Mouse (Mus musculus) hindbrain, embryonic 13.5 days (tissue): ENCODE measurements around the gene Rnps1. TPM values are rescaled to one million over a fixed set of nuclear protein-coding genes. Genes with fewer than 3 reads are reported as not detected.

Source experiments
- ATAC-seq: fragments of 200-750 bp; cut with Nextera tagmentation; 2 replicates; pipeline ENCODE4 v1.8.0; 2017; ENCODE audit warnings: moderate TSS enrichment; ENCODE audit not compliant: low FRiP score
- H3K27ac ChIP-seq: fragments of 300-500 bp; sonication (generic); 2 replicates; pipeline ENCODE4 v1.5.1; 2015; ENCODE audit warnings: inconsistent platforms, mild to moderate bottlenecking, moderate library complexity
- H3K27me3 ChIP-seq: fragments of 300-500 bp; sonication (generic); 2 replicates; pipeline ENCODE4 v1.6.1; 2015; ENCODE audit warnings: mild to moderate bottlenecking, inconsistent platforms
- H3K36me3 ChIP-seq: fragments of 300-500 bp; sonication (generic); 2 replicates; pipeline ENCODE4 v1.6.1; 2015; ENCODE audit warnings: mild to moderate bottlenecking, inconsistent platforms
- H3K4me1 ChIP-seq: fragments of 300-500 bp; sonication (generic); replicated peaks from 2 replicates; pipeline ENCODE4 v1.6.1; 2015; ENCODE audit warnings: inconsistent platforms
- H3K4me2 ChIP-seq: fragments of 300-500 bp; sonication (generic); 2 replicates; pipeline ENCODE4 v1.6.1; 2015; ENCODE audit warnings: inconsistent platforms, mild to moderate bottlenecking, moderate library complexity
- H3K4me3 ChIP-seq: fragments of 300-500 bp; sonication (generic); 2 replicates; pipeline ENCODE4 v1.5.1; 2015; ENCODE audit warnings: mild to moderate bottlenecking, inconsistent platforms
- H3K9ac ChIP-seq: fragments of 300-500 bp; sonication (generic); 2 replicates; pipeline ENCODE4 v1.6.1; 2015; ENCODE audit warnings: mild to moderate bottlenecking, inconsistent platforms
- H3K9me3 ChIP-seq: fragments of 300-500 bp; sonication (generic); 2 replicates; pipeline ENCODE4 v1.6.1; 2016; ENCODE audit warnings: inconsistent platforms
- WGBS: fragments of 180-500 bp; shearing (Covaris S2); methylation state at CpG from one replicate; pipeline ENCODE4 v1.1.7; 2015; 5-methylcytosine and 5-hydroxymethylcytosine counted together
- polyA plus RNA-seq: library from polyadenylated mRNA; unstranded; fragments of >200 nt; fragmentation: Nextera tagmentation; extraction: Ambion mirVana; gene quantifications from 2 replicates; pipeline ENCODE4 v1.2.1, GENCODE M21; 2015

The Rnps1 gene
- polyA plus RNA-seq, 1 experiment from 2014 or later: 328 TPM

GRCm38 (mm10) chr17:24437016-24437415, 22.7 kb downstream of the Rnps1 start:
- H3K9me3 ChIP-seq: no peaks in the 10 kb centered on the region
- H3K9ac ChIP-seq: no peak overlapping the region
- no peaks in the 10 kb centered on the region for H3K27me3 ChIP-seq
- H3K27ac ChIP-seq: no peak overlapping the region
- no peak overlapping the region for H3K4me3 ChIP-seq
- 0 out of 2 replicates have a peak, but pooled peaks have one; percentile 34 for ATAC-seq
- peaks cover 63% of the 10 kb centered on the region for H3K36me3 ChIP-seq
- no peak overlapping the region for H3K4me2 ChIP-seq
- no peaks in the 10 kb centered on the region for H3K4me1 ChIP-seq
- 68% methylated on average over 5 of the region's 5 CpGs for WGBS

GRCm38 (mm10) chr17:24440377-24440776, 26.0 kb downstream of the Rnps1 start:
- H3K9me3 ChIP-seq: no peaks in the 10 kb centered on the region
- H3K4me3 ChIP-seq: no peak overlapping the region
- H3K4me1 ChIP-seq: no peaks in the 10 kb centered on the region
- H3K9ac ChIP-seq: no peak overlapping the region
- ATAC-seq: no peak
- 93% methylated on average over 8 of the region's 8 CpGs for WGBS
- no peak overlapping the region for H3K27ac ChIP-seq
- no peaks in the 10 kb centered on the region for H3K27me3 ChIP-seq
- H3K4me2 ChIP-seq: no peak overlapping the region
- H3K36me3 ChIP-seq: peaks cover 84% of the 10 kb centered on the region

GRCm38 (mm10) chr17:24441148-24441547, 26.8 kb downstream of the Rnps1 start:
- Histone ChIP-seq H3K36me3 (peaks cover 89% of the 10 kb centered on the region), H3K27me3 (no peaks in the 10 kb centered on the region), H3K9ac (no peak overlapping the region), H3K4me3 (no peak overlapping the region), H3K4me1 (no peaks in the 10 kb centered on the region), H3K27ac (no peak overlapping the region), H3K4me2 (no peak overlapping the region), H3K9me3 (no peaks in the 10 kb centered on the region)
- no peak for ATAC-seq
- WGBS: 60% methylated on average over 2 of the region's 2 CpGs

- Histone ChIP-seq H3K36me3 (peaks cover 95% of the 10 kb centered on the region), H3K9ac (no peak overlapping the region), H3K4me2 (no peak overlapping the region), H3K27me3 (no peaks in the 10 kb centered on the region), H3K4me3 (no peak overlapping the region), H3K4me1 (no peaks in the 10 kb centered on the region), H3K9me3 (no peaks in the 10 kb centered on the region), H3K27ac (no peak overlapping the region)
- no peak for ATAC-seq
- WGBS: 92% methylated on average over 14 of the region's 14 CpGs
These were observed 27.7 kb downstream of the Rnps1 start for GRCm38 (mm10) chr17:24442107-24442506.

GRCm38 (mm10) chr17:24442632-24443155, 28.3 kb downstream of the Rnps1 start, which contains the start of gene Dnase1l2:
TSS of gene Dnase1l2 (minus strand) at chr17:24443105.
- no peaks in the 10 kb centered on the region for H3K4me1 ChIP-seq
- H3K9me3 ChIP-seq: no peaks in the 10 kb centered on the region
- ATAC-seq: no peak
- H3K4me3 ChIP-seq: no peak within 1 kb of the TSS
- no peak within 1 kb of the TSS for H3K4me2 ChIP-seq
- H3K27me3 ChIP-seq: no peaks in the 10 kb centered on the region
- WGBS: 82% methylated on average over 7 of the region's 7 CpGs
- H3K27ac ChIP-seq: no peak within 1 kb of the TSS
- H3K9ac ChIP-seq: no peak within 1 kb of the TSS
- H3K36me3 ChIP-seq: peaks cover 96% of the 10 kb centered on the region

- no peak overlapping the region for H3K4me2 ChIP-seq
- no peaks in the 10 kb centered on the region for H3K4me1 ChIP-seq
- no peak overlapping the region for H3K9ac ChIP-seq
- H3K27me3 ChIP-seq: no peaks in the 10 kb centered on the region
- 89% methylated on average over 4 of the region's 4 CpGs for WGBS
- no peak overlapping the region for H3K27ac ChIP-seq
- ATAC-seq: no peak
- no peak overlapping the region for H3K4me3 ChIP-seq
- no peaks in the 10 kb centered on the region for H3K9me3 ChIP-seq
- H3K36me3 ChIP-seq: peaks cover 98% of the 10 kb centered on the region
These were observed 29.0 kb downstream of the Rnps1 start for GRCm38 (mm10) chr17:24443409-24443808.

GRCm38 (mm10) chr17:24446590-24446989, 32.2 kb downstream of the Rnps1 start:
- Histone ChIP-seq H3K27ac (no peak overlapping the region), H3K36me3 (peaks cover 98% of the 10 kb centered on the region), H3K27me3 (no peaks in the 10 kb centered on the region), H3K4me3 (no peak overlapping the region), H3K9ac (no peak overlapping the region), H3K9me3 (no peaks in the 10 kb centered on the region), H3K4me1 (no peaks in the 10 kb centered on the region; the same call in 1 of the 2 replicates), H3K4me2 (no peak overlapping the region)
- ATAC-seq: no peak
- 97% methylated on average over 8 of the region's 8 CpGs for WGBS

- Histone ChIP-seq H3K9me3 (no peaks in the 10 kb centered on the region), H3K4me1 (peaks cover 29% of the 10 kb centered on the region), H3K27ac (no peak overlapping the region), H3K4me3 (no peak overlapping the region), H3K27me3 (no peaks in the 10 kb centered on the region), H3K9ac (no peak overlapping the region), H3K4me2 (no peak overlapping the region), H3K36me3 (peaks cover 72% of the 10 kb centered on the region)
- 95% methylated on average over 6 of the region's 6 CpGs for WGBS
- no peak for ATAC-seq
These were observed 35.1 kb downstream of the Rnps1 start for GRCm38 (mm10) chr17:24449507-24449906.

- 97% methylated on average over 6 of the region's 6 CpGs for WGBS
- Histone ChIP-seq H3K4me1 (peaks cover 33% of the 10 kb centered on the region), H3K27me3 (no peaks in the 10 kb centered on the region), H3K9me3 (no peaks in the 10 kb centered on the region), H3K9ac (no peak overlapping the region), H3K27ac (no peak overlapping the region), H3K4me3 (no peak overlapping the region), H3K36me3 (peaks cover 55% of the 10 kb centered on the region), H3K4me2 (no peak overlapping the region)
- no peak for ATAC-seq
These were observed 36.9 kb downstream of the Rnps1 start for GRCm38 (mm10) chr17:24451220-24451619.

- H3K27ac ChIP-seq: no peak overlapping the region
- ATAC-seq: no peak
- H3K36me3 ChIP-seq: peaks cover 33% of the 10 kb centered on the region
- H3K9ac ChIP-seq: no peak overlapping the region
- peak overlapping the region; percentile 79 for H3K4me2 ChIP-seq
- peaks cover 33% of the 10 kb centered on the region for H3K4me1 ChIP-seq
- WGBS: 91% methylated on average over 2 of the region's 2 CpGs
- no peaks in the 10 kb centered on the region for H3K27me3 ChIP-seq
- H3K9me3 ChIP-seq: no peaks in the 10 kb centered on the region
- no peak overlapping the region for H3K4me3 ChIP-seq
These were observed 39.0 kb downstream of the Rnps1 start for GRCm38 (mm10) chr17:24453372-24453771.

GRCm38 (mm10) chr17:24454218-24454755, 39.9 kb downstream of the Rnps1 start:
- no peaks in the 10 kb centered on the region for H3K9me3 ChIP-seq
- WGBS: 9% methylated on average over 14 of the region's 14 CpGs
- peak overlapping the region; percentile 85 for H3K9ac ChIP-seq

GRCm38 (mm10) chr17:24454756-24455522, 40.6 kb downstream of the Rnps1 start:
- under 1% methylated on average over 66 of the region's 67 CpGs for WGBS
- H3K4me2 ChIP-seq: peak overlapping the region; percentile 79
- H3K4me1 ChIP-seq: peaks cover 33% of the 10 kb centered on the region
- H3K9ac ChIP-seq: peak overlapping the region; percentile 85
- peak overlapping the region; percentile 75 for H3K4me3 ChIP-seq
- ATAC-seq: peak; percentile 96
- no peaks in the 10 kb centered on the region for H3K27me3 ChIP-seq
- no peaks in the 10 kb centered on the region for H3K9me3 ChIP-seq
- peak overlapping the region; percentile 94 for H3K27ac ChIP-seq
- peaks cover 18% of the 10 kb centered on the region for H3K36me3 ChIP-seq

More at GRCm38 (mm10) chr17:24454218-24454755, 39.9 kb downstream of the Rnps1 start:
- peaks cover 24% of the 10 kb centered on the region for H3K36me3 ChIP-seq
- peaks cover 33% of the 10 kb centered on the region for H3K4me1 ChIP-seq
- H3K4me3 ChIP-seq: peak overlapping the region; percentile 75
- peak overlapping the region; percentile 79 for H3K4me2 ChIP-seq
- no peaks in the 10 kb centered on the region for H3K27me3 ChIP-seq
- peak overlapping the region; percentile 94 for H3K27ac ChIP-seq
- no peak for ATAC-seq
